Mouse (Mus musculus) heart, embryonic 10.5 days (tissue): ENCODE results near the gene Fbl. TPM values are rescaled to one million over a fixed set of nuclear protein-coding genes. Genes with fewer than 3 reads are reported as not detected.
"Not testable (repeated sequence)": the region's sequence is repeated elsewhere in the genome, so short reads cannot be mapped to it uniquely, and the experiment has no call there.

Source experiments
- DNase-seq: peaks from one replicate; pipeline ENCODE4 v3.0.0-alpha.2; 2017; ENCODE audit warnings: low spot score
- H3K27ac ChIP-seq: fragments of 300-500 bp; sonication (generic); 2 replicates; pipeline ENCODE4 v1.5.1; 2016; ENCODE audit warnings: mild to moderate bottlenecking
- H3K27me3 ChIP-seq: fragments of 300-500 bp; sonication (generic); 2 replicates; pipeline ENCODE4 v1.6.1; 2016; ENCODE audit warnings: mild to moderate bottlenecking; ENCODE audit not compliant: poor library complexity, insufficient read depth, severe bottlenecking
- H3K36me3 ChIP-seq: fragments of 300-500 bp; sonication (generic); 2 replicates; pipeline ENCODE4 v1.6.1; 2016; ENCODE audit warnings: mild to moderate bottlenecking, moderate library complexity
- H3K4me1 ChIP-seq: fragments of 300-500 bp; sonication (generic); 2 replicates; pipeline ENCODE4 v1.6.1; 2016; ENCODE audit warnings: mild to moderate bottlenecking
- H3K4me3 ChIP-seq: fragments of 300-500 bp; sonication (generic); 2 replicates; pipeline ENCODE4 v1.5.1; 2016; ENCODE audit warnings: mild to moderate bottlenecking, moderate library complexity
- H3K9me3 ChIP-seq: fragments of 300-500 bp; sonication (generic); 2 replicates; pipeline ENCODE4 v1.6.1; 2016; ENCODE audit warnings: mild to moderate bottlenecking, moderate library complexity
- whole genome bisulfite sequencing: fragments of 180-500 bp; shearing (Covaris S2); methylation state at CpG from one replicate; pipeline ENCODE4 v1.1.7; 2016; 5-methylcytosine and 5-hydroxymethylcytosine counted together
- polyA plus RNA-seq: library from polyadenylated mRNA; unstranded; fragments of >200 nt; fragmentation: Nextera tagmentation; extraction: Ambion mirVana; gene quantifications from 2 replicates; pipeline ENCODE4 v1.2.1, GENCODE M21; 2016

Fbl gene
- polyA plus RNA-seq, 1 experiment from 2014 or later = 140 TPM

GRCm38 (mm10) chr7:28203207-28204108 lies 33.9 kb downstream of the Fbl start:
- WGBS = 56% methylated on average over 19 of the region's 19 CpGs
- no peak for DNase-seq
- Histone ChIP-seq H3K4me3 (no peak overlapping the region), H3K9me3 (no peaks in the 10 kb centered on the region), H3K36me3 (no peaks in the 10 kb centered on the region), H3K4me1 (no peaks in the 10 kb centered on the region), H3K27me3 (no peaks in the 10 kb centered on the region), H3K27ac (no peak overlapping the region)

- Histone ChIP-seq H3K9me3 (no peaks in the 10 kb centered on the region), H3K4me1 (no peaks in the 10 kb centered on the region), H3K27me3 (no peaks in the 10 kb centered on the region), H3K4me3 (no peak overlapping the region), H3K36me3 (no peaks in the 10 kb centered on the region), H3K27ac (no peak overlapping the region)
- WGBS = 73% methylated on average over 4 of the region's 4 CpGs
- DNase-seq = peak; percentile 68
These were observed 36.6 kb downstream of the Fbl start for GRCm38 (mm10) chr7:28206044-28206600.

GRCm38 (mm10) chr7:28208396-28208987 lies 39.0 kb downstream of the Fbl start:
- DNase-seq = no peak

GRCm38 (mm10) chr7:28208988-28209508 lies 39.5 kb downstream of the Fbl start:
- Histone ChIP-seq H3K36me3 (no peaks in the 10 kb centered on the region), H3K9me3 (no peaks in the 10 kb centered on the region), H3K4me1 (no peaks in the 10 kb centered on the region), H3K27ac (peak overlapping the region; percentile 60), H3K4me3 (peak overlapping the region; percentile 51), H3K27me3 (no peaks in the 10 kb centered on the region)
- DNase-seq = peak; percentile 87
- WGBS = 37% methylated on average over 19 of the region's 19 CpGs

More at GRCm38 (mm10) chr7:28208396-28208987, 39.0 kb downstream of the Fbl start:
- H3K27me3 ChIP-seq = no peaks in the 10 kb centered on the region
- no peaks in the 10 kb centered on the region for H3K9me3 ChIP-seq
- peak overlapping the region; percentile 51 for H3K4me3 ChIP-seq
- H3K36me3 ChIP-seq = no peaks in the 10 kb centered on the region
- no peaks in the 10 kb centered on the region for H3K4me1 ChIP-seq
- WGBS = 37% methylated on average over 12 of the region's 12 CpGs
- peak overlapping the region; percentile 60 for H3K27ac ChIP-seq

GRCm38 (mm10) chr7:28210731-28211130 lies 41.2 kb downstream of the Fbl start:
- Histone ChIP-seq H3K4me1 (no peaks in the 10 kb centered on the region), H3K27ac (no peak overlapping the region), H3K4me3 (no peak overlapping the region), H3K27me3 (no peaks in the 10 kb centered on the region), H3K9me3 (no peaks in the 10 kb centered on the region), H3K36me3 (no peaks in the 10 kb centered on the region)
- no peak for DNase-seq
- WGBS = 46% methylated on average over 5 of the region's 5 CpGs

GRCm38 (mm10) chr7:28214142-28214541 lies 44.6 kb downstream of the Fbl start:
- WGBS = 41% methylated on average over 10 of the region's 10 CpGs
- Histone ChIP-seq H3K27me3 (no peaks in the 10 kb centered on the region), H3K4me3 (no peak overlapping the region), H3K36me3 (no peaks in the 10 kb centered on the region), H3K9me3 (no peaks in the 10 kb centered on the region), H3K4me1 (no peaks in the 10 kb centered on the region), H3K27ac (no peak overlapping the region)
- DNase-seq = no peak

GRCm38 (mm10) chr7:28215950-28216349 lies 46.4 kb downstream of the Fbl start:
- 80% methylated on average over 2 of the region's 2 CpGs for WGBS
- not testable (repeated sequence) for DNase-seq

GRCm38 (mm10) chr7:28217811-28218210 lies 48.3 kb downstream of the Fbl start:
- DNase-seq, H3K9me3 ChIP-seq, H3K36me3 ChIP-seq, H3K4me1 ChIP-seq, H3K27ac ChIP-seq, H3K4me3 ChIP-seq, H3K27me3 ChIP-seq: not testable (repeated sequence)
- WGBS = 86% methylated on average over 13 of the region's 13 CpGs

More at GRCm38 (mm10) chr7:28215950-28216349, 46.4 kb downstream of the Fbl start:
- not testable (repeated sequence) for H3K27ac ChIP-seq, H3K4me1 ChIP-seq, H3K27me3 ChIP-seq, H3K4me3 ChIP-seq, H3K9me3 ChIP-seq, H3K36me3 ChIP-seq

GRCm38 (mm10) chr7:28218951-28219740 lies 49.6 kb downstream of the Fbl start:
- DNase-seq, H3K9me3 ChIP-seq: not testable (repeated sequence)
- WGBS = 85% methylated on average over 20 of the region's 20 CpGs

GRCm38 (mm10) chr7:28226836-28227235 lies 57.3 kb downstream of the Fbl start:
- H3K36me3 ChIP-seq, H3K9me3 ChIP-seq, DNase-seq, H3K27ac ChIP-seq, H3K4me3 ChIP-seq, H3K4me1 ChIP-seq, H3K27me3 ChIP-seq: not testable (repeated sequence)
- WGBS = 73% methylated on average over 4 of the region's 4 CpGs

More at GRCm38 (mm10) chr7:28218951-28219740, 49.6 kb downstream of the Fbl start:
- not testable (repeated sequence) for H3K4me3 ChIP-seq, H3K27me3 ChIP-seq, H3K4me1 ChIP-seq, H3K36me3 ChIP-seq, H3K27ac ChIP-seq

- H3K27ac ChIP-seq, H3K27me3 ChIP-seq, H3K4me3 ChIP-seq, H3K36me3 ChIP-seq, DNase-seq, H3K4me1 ChIP-seq, H3K9me3 ChIP-seq: not testable (repeated sequence)
- WGBS = 80% methylated on average over 4 of the region's 4 CpGs
These were observed 57.9 kb downstream of the Fbl start for GRCm38 (mm10) chr7:28227421-28227820.
